Mouse (Mus musculus) ovary, adult 18-20 months (tissue): ENCODE measurements around the gene Teddm1a.
"Not testable (repeated sequence)": the region's sequence is repeated elsewhere in the genome, so short reads cannot be mapped to it uniquely, and the experiment has no call there.

Source experiments
- DNase-seq: peaks from one replicate; pipeline ENCODE4 v3.0.0; 2022; ENCODE audit warnings: low spot score, mixed read lengths

Gene Teddm1a

DNA sequence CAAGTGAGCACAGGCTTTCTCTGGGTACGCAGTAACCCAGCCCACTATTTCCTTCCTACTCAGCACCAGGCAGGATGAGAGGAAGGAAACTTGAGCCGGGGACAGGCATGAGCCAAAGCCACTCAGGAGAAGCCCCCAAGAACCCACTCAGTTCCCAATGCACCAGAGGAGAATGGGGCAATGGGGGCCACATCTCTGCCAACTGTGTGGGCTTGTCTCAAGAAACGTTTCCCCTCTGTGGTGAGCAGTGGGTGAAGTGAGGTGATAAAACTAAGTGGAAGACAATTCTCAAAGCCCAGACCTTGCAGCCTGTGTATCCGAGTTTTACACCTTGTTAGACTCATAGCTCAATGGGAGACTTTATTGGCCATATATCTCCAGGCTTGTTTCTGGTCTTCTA lies at the start of gene Teddm1a:
Teddm1a (plus strand) TSS at position 301 of the 400 bp plus-strand sequence.
- DNase-seq: no peak

DNA sequence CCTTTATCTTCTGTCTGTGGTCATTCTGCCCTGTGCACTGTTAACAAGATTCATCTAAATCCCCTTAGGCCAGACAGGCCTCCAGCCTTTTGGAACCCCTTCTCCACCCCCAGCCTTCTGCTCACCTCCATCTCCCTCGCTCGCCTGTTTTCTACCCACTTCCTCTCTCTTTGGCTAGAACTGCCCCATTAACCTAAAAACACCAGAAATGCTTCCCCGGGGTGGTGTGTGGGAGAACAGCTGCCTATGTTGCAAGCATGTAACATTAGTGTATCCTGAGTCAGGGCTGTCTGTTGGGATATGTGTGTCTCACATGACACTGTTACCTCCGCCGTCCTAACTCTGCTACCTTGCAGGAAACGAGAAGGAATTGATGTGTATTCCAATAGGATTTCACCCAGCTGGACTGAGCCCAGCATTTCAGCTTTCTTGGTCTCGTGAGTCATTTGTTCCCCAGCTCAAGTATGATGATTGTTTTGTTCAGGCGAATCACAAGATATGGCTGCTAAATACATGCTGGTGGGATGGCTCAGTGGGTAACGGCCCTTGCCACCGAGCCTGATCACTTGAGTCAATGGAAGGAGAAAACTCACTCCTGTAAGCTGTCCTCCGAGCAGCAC lies 49.3 kb upstream of the Teddm1a start:
- DNase-seq: no peak

DNA sequence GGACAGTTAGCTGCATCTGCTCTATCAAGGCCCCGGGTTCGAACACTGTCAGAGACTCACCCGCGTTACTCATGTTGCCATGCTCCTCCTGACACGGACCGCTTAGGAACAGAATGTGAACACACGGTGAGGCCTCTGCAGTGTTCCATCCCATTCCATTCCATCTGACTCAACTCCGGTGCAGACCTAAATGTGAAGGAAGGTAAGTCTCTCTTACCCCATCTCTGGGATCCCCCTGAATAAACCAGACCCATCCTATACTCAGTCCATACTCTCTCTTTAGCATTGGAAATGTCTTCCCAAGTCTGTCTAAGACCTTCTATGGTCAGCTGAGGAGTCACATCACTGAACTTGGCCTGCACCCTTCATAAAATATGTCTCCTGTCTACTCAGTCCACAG lies 47.5 kb upstream of the Teddm1a start, which contains the start of gene Rgsl1:
Rgsl1 (minus strand) TSS at position 101 of the 400 bp plus-strand sequence.
- no peak for DNase-seq

DNA sequence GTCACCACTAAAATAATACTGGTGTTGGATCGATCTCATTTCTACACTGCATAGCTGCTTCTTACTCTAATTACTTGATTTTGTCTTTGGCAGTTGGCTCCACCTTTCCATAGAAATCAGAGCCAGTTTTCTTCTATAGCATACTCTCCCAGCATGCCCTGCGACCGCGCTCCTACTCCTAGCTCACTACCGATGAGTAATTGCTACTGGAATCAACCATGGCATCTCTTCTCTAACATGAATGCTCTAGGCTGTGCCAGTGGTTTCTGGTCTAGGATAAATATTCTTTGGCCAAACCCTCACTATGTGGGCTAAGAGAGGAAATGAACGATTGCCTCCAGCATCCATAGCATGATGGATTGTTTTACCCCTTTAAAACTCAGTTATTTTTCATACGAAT lies 45.1 kb upstream of the Teddm1a start:
- no peak for DNase-seq

DNA sequence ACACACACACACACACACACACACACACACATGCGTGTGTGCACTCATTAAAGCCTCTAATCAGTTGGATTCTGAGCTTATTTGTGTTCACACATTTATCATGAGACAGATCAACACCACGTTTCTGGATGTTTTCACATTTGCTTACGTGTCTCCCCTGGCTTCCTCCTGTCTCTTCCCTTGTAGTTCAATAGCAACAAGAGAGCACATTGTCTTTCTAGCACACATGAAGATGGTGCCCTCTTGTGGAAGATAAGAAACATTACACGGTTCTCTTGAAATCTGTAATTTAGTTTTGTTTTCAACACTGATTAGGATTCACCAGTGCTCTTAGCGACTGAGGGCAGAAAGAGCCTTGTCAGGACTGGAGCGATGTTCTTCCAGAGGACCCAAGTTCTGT lies 44.7 kb upstream of the Teddm1a start:
- DNase-seq: no peak

DNA sequence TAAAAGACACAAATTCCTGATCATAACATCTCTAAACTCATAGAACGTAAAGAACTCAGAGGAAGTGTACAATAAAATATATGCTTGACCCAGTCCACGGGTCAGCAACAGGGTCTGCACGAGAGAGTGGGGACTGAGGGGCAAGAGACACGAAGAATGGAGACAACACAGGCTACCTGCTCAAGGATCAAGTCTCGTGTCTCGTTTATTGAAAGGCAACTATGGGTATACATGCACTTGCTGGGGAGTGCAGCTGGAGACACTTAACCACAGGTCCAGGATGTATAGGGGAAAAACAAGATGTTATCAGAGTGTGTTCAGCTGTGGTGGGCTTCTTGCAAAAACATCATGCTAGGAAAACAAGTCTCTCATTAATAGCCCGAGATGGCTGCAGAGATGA lies 38.8 kb upstream of the Teddm1a start:
- not testable (repeated sequence) for DNase-seq

DNA sequence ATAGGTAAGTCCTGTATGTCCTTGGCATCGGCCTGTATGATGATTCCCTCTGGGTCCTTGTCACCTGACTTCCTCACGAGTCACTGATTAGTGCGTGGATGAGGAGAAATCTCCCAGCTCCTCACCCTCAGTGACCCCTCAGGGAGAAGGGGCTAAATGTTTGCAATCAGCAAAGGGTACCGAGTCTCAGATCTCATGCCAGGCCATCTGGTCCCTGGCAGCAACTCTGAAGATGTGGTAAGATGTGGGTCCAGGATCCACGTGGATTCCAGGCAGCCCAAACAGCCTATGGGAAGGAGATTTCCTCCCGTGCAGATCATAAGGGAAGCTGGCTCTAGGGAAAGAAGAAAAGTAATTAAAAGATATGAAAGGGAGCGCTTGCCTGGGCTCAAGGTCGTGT lies 35.6 kb upstream of the Teddm1a start:
- DNase-seq: no peak

DNA sequence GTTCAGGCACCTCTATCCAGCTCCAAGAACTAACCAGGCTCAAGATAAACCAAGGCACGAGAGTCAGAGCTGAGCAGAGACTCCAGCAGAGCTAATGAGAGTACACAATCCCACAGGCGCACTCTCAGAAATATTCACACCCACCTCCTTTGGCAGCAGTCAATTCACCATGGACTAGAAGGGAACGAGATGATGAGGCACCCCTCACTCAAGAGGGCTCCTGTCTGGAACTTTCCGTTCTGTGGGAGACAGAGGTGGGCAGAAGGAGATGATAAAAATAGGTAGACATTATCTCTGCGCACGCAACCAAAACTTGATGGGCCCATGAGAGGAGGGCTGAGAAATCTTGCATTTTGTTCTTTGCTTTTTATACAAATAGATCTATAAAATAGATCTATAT lies 17.5 kb upstream of the Teddm1a start, which contains the start of gene Teddm1b:
Teddm1b (plus strand) TSS at position 301 of the 400 bp plus-strand sequence.
- no peak for DNase-seq

DNA sequence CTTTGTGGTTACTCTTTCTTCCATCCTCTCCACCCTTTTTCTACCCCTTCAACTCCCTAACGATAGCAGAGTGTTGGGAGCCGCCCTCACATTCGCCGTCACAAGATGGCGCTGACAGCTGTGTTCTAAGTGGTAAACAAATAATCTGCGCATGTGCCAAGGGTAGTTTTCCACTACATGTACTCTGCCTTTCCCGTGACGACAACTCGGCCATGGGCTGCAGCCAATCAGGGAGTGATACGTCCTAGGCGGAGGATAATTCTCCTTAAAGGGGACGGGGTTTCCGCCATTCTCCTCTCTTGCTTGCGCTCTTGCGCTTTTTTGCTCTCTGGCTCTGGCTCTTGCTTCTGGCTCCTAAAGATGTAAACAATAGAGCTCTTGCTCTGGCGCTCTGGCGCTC lies 11.2 kb upstream of the Teddm1a start:
- not testable (repeated sequence) for DNase-seq

DNA sequence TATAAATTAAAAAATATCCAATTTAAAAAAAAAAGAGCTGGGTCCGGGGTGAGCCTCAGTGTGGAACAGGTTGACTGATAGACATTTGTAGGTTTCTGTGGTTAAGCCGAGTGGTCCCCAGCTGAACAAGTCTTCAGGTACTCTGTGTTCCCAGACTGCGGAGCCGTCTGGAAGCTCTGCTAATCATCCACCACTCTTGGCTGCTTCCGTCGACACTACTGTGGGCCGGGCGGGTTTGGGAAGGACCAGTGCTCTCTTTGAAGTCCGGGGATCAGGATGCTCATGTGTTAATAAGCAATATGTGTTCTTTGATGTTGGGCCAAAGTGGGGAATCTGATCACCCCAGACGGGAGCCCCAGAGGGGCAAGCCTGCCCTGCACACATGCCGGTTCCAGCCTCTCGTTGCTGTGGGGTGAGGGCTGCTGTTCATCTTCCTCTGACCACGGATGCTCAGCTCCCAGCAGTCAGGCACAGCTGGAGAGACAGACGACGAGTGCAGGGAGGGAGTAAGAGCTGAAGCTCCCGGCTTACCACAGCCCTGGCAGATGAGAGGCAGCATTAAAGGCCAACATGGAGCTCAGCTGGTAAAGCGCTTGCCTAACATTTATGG lies 5.4 kb upstream of the Teddm1a start:
- DNase-seq: no peak

DNA sequence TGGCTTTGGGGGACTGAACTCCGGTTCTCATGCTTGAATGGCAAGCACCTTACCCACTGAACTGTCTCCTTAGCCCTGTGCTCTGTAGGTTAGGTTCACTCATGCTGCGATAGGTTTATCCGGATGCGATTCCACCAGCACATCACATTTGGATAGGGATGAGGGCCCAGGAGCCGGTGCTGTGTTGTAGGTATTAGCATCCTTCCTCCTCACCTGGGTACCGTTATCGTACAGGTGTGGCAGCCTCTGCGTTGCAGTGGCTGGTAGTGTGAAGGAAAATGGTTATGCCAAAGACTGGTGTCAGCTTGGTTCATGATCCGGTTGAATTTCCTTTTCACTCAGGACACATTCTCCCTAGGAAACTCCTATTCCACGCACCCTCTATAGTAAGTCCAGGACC lies 1.4 kb upstream of the Teddm1a start:
- no peak for DNase-seq

DNA sequence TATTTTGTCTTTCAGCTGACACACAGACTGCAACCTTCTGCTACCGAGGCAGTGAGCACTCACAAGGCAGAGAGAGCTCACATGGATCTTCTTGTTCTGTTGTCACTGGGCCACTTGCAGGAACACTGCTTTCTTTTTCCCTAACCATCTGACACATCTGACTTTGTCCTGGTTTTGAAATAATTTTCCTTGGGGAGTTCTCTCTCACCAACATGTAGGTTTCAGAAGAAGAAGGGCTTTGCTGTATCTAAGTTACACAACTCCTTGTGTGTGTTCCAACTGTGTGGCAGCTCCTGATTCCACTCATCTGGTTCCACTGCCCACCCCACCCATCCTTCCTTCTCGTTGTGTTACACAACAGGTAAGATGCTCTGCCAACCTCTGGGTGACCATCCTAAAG lies 2.2 kb downstream of the Teddm1a start:
- no peak for DNase-seq

DNA sequence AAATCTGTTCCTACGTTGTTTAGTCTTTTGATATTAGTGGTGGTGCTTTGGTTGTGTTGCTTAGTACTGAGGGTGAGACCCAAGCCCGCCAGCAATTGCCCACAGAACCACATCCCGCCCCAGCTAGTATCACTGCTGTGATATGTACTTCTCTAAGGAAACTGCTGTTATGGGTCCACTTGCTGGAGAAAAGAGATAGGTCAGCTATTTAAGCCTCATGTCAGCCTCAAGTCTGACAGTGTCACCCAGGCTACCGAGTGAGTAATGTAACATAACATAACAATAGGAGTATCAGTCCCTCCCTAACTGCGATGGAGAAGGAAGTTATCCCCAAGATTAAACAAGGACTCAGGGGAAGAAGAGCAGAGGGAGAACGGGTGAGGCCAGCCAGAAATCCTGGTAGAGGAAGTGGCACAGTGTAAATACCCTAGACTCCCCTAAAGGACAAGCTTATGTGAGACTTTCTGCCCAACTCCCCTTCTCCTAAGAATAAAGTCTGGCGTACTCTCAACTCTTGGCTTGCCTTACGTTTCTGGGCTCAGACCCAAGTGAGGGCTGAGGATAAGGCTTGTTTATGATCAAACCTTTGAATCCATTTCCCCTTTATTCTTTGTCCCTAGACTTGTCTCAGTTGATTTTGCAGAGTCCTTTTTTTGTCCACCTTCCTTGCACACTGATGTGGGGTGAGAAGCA lies 2.8 kb downstream of the Teddm1a start:
- DNase-seq: no peak

DNA sequence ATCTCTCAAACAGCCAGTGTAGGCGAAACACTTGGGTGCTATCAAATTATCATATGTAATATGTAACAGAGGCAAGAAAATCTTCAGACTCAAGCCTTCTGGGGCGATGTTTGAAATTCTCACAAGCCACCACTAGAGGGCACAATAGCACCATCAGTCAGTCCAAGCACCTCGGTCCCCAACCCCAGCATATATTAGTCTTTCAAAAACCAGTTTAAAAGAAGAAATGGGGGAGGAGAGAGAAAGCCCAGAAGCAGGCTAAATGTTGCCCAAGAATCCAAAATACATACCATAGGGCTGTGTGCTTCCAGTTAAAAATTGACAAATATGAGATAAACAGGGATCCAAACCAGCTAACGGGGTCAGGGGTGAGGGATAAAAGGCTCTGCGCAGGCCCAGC lies 3.4 kb downstream of the Teddm1a start:
- DNase-seq: no peak

DNA sequence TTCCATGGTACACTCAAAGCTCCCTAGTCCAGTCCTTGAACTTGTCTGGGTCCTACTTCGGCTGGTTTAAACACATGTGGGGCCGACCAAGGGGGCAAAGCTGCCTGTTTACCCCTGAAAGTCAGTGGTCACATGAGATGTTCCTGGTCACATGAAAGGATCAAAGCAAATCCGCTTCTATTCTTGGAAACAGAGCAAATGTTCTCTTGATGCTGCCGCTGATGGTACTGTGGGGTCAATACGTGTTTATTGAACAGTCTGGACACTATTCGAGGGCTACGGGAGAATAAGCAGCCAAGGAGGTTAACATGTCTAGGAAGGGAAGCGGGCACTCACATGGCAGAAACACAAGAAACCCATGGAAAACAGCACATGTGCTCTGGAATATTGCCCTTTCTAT lies 5.7 kb downstream of the Teddm1a start:
- no peak for DNase-seq

DNA sequence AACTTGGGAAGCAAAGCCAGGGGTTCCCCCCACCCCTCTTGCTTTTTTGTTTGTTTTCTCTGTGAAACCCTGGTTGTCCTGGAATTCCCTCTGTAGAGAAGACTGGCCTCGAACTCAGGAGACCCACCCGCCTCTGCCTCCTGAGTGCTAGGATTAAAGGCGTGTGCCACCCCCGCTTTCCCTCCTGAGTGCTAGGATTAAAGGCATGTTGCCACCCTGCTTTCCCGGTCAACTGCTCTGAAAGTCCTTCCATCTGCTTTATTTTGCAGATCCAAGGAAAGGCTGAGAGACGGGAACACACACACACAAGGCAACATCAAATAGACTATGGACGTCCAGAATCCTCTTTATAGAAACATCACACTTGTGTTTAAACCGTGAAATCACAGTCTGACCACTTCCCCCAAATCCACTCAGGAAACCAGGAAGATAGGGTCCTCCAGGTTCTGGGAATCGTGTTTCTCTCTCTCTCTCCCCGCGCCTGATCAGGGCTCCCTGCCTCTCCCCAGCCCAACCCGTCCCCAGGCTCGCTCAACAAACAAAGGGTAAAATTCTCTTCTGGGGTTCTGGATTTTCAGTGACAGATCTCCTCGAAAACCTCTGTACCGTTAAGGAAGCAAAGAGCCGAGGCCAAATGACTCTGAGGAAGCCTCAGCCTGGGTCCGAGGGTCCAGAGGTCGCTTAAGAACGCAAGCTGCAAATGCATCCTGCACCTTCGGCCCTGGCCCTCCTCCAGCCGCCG lies 7.6 kb downstream of the Teddm1a start:
- no peak for DNase-seq

DNA sequence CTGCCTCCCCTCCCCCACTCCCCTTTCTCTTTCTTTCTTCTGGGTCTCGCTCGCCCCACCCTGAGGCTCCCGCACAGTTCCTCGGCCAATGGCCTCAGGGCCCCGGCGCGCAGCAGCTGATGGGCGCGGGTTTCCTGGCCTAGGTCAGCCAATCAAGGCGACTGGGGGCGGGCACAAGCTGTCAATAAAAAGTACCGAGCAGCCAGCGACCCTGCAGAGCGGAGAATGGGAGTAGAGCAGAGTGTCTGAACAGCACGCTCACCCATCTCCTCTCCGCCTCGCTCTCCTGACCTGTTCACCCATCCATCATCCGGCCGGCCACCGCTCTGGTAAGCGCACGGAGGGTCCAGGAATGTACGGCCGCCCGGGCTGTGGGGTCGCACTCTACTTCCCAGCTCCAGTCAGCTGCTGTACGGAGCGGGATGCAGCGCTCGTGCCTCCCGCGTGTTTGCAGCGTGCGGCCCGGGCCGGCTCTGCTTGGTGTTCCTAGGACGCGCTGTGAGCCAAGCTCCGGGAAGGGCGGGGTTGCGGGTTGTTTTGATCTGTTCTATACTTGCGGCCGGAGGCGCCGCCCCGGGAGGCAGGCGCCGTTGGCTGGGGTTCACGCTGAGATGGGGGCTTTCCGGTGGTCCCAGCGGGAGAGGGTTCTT lies 8.3 kb downstream of the Teddm1a start, which contains the start of the genes Glul and Teddm2:
Glul (plus strand) TSS at position 214 of the 650 bp plus-strand sequence.
Teddm2 (minus strand) TSS at position 498 of the 650 bp plus-strand sequence.
- peak; percentile 97 for DNase-seq

DNA sequence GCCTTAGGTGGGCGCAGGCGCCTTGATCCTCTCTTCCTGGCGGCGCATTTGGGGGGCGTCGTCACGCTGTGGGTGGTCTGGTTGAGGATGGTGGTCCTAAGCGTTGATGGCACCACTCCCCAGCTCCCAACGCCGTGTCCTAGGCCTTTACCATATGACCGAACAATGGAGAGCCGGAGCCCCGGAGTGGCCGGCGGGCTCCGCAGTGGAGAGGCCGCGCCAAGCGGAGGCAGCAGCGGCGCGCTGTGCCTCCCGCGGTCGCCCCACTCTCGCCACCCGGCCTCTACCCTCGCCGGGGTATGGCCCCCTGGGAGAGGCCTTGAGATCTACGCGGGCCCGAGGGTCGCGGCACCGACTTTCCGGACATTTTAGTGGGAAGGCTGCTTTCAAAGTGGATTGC lies 8.8 kb downstream of the Teddm1a start:
- DNase-seq: no peak

DNA sequence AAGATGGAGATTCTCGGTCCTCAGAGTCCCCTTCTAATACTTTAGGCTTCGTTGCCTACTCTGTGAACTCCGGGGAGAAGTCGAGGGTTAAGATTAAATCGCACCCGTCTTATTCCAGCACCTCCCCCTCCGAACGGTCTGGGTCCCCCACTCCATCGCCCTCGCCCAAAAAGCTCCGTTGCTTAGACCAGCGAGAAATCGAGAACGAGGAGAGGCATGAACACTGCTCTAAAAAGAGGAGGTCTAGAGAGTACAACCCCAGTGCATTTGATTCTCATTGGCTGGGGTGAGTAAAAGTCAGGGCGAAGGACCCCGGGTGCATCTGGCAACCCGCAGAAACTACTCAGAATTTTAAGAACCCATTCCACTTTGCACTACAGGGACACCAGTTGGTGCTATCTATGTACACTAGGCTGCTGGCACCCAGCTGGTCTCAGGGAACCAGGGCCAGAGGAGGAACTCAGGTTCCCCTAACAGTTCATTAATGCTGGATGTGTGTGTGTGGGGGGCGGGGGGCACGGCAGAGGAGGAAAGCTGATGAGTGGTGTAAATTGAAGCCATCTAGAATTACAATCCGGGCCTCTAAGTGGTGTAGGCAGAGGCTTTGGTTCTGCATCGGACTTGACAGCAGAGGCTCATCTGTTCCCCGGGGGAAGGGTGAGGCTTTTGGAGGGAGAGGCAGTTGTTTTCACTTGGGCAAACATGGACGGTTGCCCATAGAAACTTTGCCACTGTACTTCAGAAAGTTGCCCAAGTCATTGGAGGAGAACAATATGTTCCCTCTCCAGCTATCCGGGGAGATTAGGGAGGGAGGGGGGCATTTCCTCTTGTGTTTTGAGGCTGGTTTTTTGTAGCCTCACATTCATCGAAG lies 9.6 kb downstream of the Teddm1a start:
- peak; percentile 68 for DNase-seq

DNA sequence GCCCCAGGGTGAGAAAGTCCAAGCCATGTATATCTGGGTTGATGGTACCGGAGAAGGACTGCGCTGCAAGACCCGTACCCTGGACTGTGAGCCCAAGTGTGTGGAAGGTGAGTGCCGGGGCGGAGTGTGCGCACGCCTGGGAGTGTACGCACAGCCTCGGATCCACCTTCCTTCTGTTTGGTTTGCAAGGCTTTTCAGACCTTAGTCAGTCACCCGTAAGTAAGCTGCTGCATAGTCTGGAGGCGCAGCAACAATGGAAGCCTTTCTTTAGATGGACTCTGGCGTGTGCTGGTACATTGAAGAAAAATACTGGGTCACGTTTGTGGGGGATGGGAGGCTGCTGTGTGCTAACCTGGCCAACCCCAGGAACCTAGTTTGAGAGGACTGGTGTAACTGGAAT lies 11.5 kb downstream of the Teddm1a start:
- no peak for DNase-seq

DNA sequence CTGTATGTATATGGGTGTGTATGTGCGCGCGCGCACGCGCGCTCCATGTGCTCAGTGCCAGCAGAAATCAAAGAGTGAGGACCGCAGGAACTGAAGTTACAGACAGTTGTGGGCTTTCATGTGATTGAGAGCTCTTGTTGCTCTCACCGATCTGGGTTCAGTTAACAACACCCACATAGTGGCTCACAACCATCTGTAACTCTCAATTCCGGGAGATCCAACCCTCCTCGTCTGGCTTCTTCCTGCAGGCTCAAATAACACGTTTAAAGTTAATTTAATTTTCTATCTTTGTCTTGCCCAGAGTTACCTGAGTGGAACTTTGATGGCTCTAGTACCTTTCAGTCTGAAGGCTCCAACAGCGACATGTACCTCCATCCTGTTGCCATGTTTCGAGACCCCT lies 12.7 kb downstream of the Teddm1a start:
- DNase-seq: no peak
